Mouse (Mus musculus): ENCODE data around the gene Gm20422.

- TF ChIP-seq CTCF (IDR thresholded peaks at IDR 0.05; ENCODE audit: extremely low read depth, insufficient read depth, low read length) (no peak), POLR2A (IDR thresholded peaks at IDR 0.05; ENCODE audit: extremely low read depth, insufficient read depth, low read length) (no peak)
These were observed 25.3 kb upstream of the Gm20422 start for GRCm38 (mm10) chr8:69799946-69800345.
